Mouse (Mus musculus) lung, embryonic 16.5 days (tissue): Measurements from ENCODE around the gene Dusp8. TPM values are rescaled to one million over a fixed set of nuclear protein-coding genes. Genes with fewer than 3 reads are reported as not detected.

Source experiments
- ATAC-seq: fragments of 200-750 bp; cut with Nextera tagmentation; 2 replicates; pipeline ENCODE4 v1.8.0; 2017; ENCODE audit warnings: low read depth, mild to moderate bottlenecking, moderate library complexity
- H3K27ac ChIP-seq: fragments of 300-500 bp; sonication (generic); 2 replicates; pipeline ENCODE4 v1.5.1; 2014; ENCODE audit warnings: mild to moderate bottlenecking, control low read depth, low read length
- H3K27me3 ChIP-seq: fragments of 300-500 bp; sonication (generic); 2 replicates; pipeline ENCODE4 v1.6.1; 2014; ENCODE audit warnings: low read depth, low read length, mixed read lengths; ENCODE audit not compliant: control insufficient read depth, insufficient read depth
- H3K36me3 ChIP-seq: fragments of 300-500 bp; sonication (generic); 2 replicates; pipeline ENCODE4 v1.6.1; 2014; ENCODE audit warnings: low read length; ENCODE audit not compliant: control insufficient read depth, insufficient read depth
- H3K4me1 ChIP-seq: fragments of 300-500 bp; sonication (generic); replicated peaks from 2 replicates; pipeline ENCODE4 v1.6.1; 2014; ENCODE audit warnings: low read length, mixed read lengths; ENCODE audit not compliant: control insufficient read depth, insufficient read depth
- H3K4me2 ChIP-seq: fragments of 300-500 bp; sonication (generic); 2 replicates; pipeline ENCODE4 v1.6.1; 2014; ENCODE audit warnings: low read depth, low read length, control low read depth
- H3K4me3 ChIP-seq: fragments of 300-500 bp; sonication (generic); 2 replicates; pipeline ENCODE4 v1.5.1; 2014; ENCODE audit warnings: mild to moderate bottlenecking, low read length, control low read depth
- H3K9ac ChIP-seq: fragments of 300-500 bp; sonication (generic); 2 replicates; pipeline ENCODE4 v1.6.1; 2014; ENCODE audit warnings: low read length, control low read depth
- H3K9me3 ChIP-seq: fragments of 300-500 bp; sonication (generic); 2 replicates; pipeline ENCODE4 v1.6.1; 2016; ENCODE audit warnings: low read length; ENCODE audit not compliant: control insufficient read depth
- WGBS: fragments of 180-500 bp; shearing (Covaris S2); extraction: QIAGEN DNeasy Blood & Tissue Kit; methylation state at CpG from one replicate; pipeline ENCODE4 v1.1.7; 2014; 5-methylcytosine and 5-hydroxymethylcytosine counted together
- polyA plus RNA-seq: library from polyadenylated mRNA; unstranded; fragments of >200 nt; fragmentation: Nextera tagmentation; extraction: Ambion mirVana; gene quantifications from 2 replicates; pipeline ENCODE4 v1.2.1, GENCODE M21; 2015

The Dusp8 gene
- polyA plus RNA-seq, 1 experiment from 2014 or later = 2.1 TPM

- H3K27me3 ChIP-seq = peaks cover 24% of the 10 kb centered on the region
- WGBS = 89% methylated on average over 1 of the region's 1 CpGs
- H3K9ac ChIP-seq = no peak overlapping the region
- H3K27ac ChIP-seq = no peak overlapping the region
- no peaks in the 10 kb centered on the region for H3K9me3 ChIP-seq
- H3K36me3 ChIP-seq = no peaks in the 10 kb centered on the region
- no peak overlapping the region for H3K4me3 ChIP-seq
- no peak for ATAC-seq
- H3K4me1 ChIP-seq = peaks cover 20% of the 10 kb centered on the region
- no peak overlapping the region for H3K4me2 ChIP-seq
Measured at GRCm38 (mm10) chr7:142087069-142087652, 8.5 kb downstream of the Dusp8 start.

GRCm38 (mm10) chr7:142086159-142086905 is 9.3 kb downstream of the Dusp8 start:
- H3K27ac ChIP-seq = no peak overlapping the region
- 69% methylated on average over 4 of the region's 4 CpGs for WGBS
- no peaks in the 10 kb centered on the region for H3K9me3 ChIP-seq
- H3K27me3 ChIP-seq = peaks cover 28% of the 10 kb centered on the region
- ATAC-seq = no peak
- no peak overlapping the region for H3K4me2 ChIP-seq
- no peak overlapping the region for H3K9ac ChIP-seq
- no peaks in the 10 kb centered on the region for H3K36me3 ChIP-seq
- no peak overlapping the region for H3K4me3 ChIP-seq
- peaks cover 21% of the 10 kb centered on the region for H3K4me1 ChIP-seq

- peaks cover 21% of the 10 kb centered on the region for H3K4me1 ChIP-seq
- H3K36me3 ChIP-seq = no peaks in the 10 kb centered on the region
- peak overlapping the region; percentile 55; the same call in 1 of the 2 replicates for H3K27ac ChIP-seq
- H3K4me3 ChIP-seq = no peak overlapping the region
- no peak overlapping the region for H3K4me2 ChIP-seq
- 40% methylated on average over 3 of the region's 3 CpGs for WGBS
- H3K9ac ChIP-seq = no peak overlapping the region; the same call in 1 of the 2 replicates
- ATAC-seq = peak; percentile 49
- H3K9me3 ChIP-seq = no peaks in the 10 kb centered on the region
- H3K27me3 ChIP-seq = peaks cover 39% of the 10 kb centered on the region
Measured at GRCm38 (mm10) chr7:142084820-142085219, 10.8 kb downstream of the Dusp8 start.

- Histone ChIP-seq H3K9ac (no peak overlapping the region), H3K4me2 (no peak overlapping the region), H3K4me3 (no peak overlapping the region), H3K9me3 (no peaks in the 10 kb centered on the region), H3K36me3 (no peaks in the 10 kb centered on the region), H3K27me3 (peaks cover 39% of the 10 kb centered on the region), H3K27ac (peak overlapping the region; percentile 55), H3K4me1 (peaks cover 21% of the 10 kb centered on the region)
- WGBS = 34% methylated on average over 5 of the region's 5 CpGs
- peak; percentile 58 for ATAC-seq
Measured at GRCm38 (mm10) chr7:142084395-142084794, 11.2 kb downstream of the Dusp8 start.

GRCm38 (mm10) chr7:142083588-142084317 is 11.9 kb downstream of the Dusp8 start:
- ATAC-seq = peak; percentile 50
- Histone ChIP-seq H3K9ac (no peak overlapping the region), H3K27ac (peak overlapping the region; percentile 55), H3K4me2 (no peak overlapping the region), H3K27me3 (peaks cover 36% of the 10 kb centered on the region), H3K9me3 (no peaks in the 10 kb centered on the region), H3K36me3 (no peaks in the 10 kb centered on the region), H3K4me1 (peaks cover 21% of the 10 kb centered on the region), H3K4me3 (no peak overlapping the region)
- WGBS = 24% methylated on average over 12 of the region's 12 CpGs

- Histone ChIP-seq H3K27ac (no peak overlapping the region), H3K9ac (no peak overlapping the region), H3K9me3 (no peaks in the 10 kb centered on the region), H3K27me3 (peaks cover 36% of the 10 kb centered on the region), H3K4me1 (peaks cover 21% of the 10 kb centered on the region), H3K4me3 (no peak overlapping the region; the same call in 1 of the 2 replicates), H3K36me3 (no peaks in the 10 kb centered on the region), H3K4me2 (no peak overlapping the region)
- 43% methylated on average over 16 of the region's 16 CpGs for WGBS
- ATAC-seq = no peak
Measured at GRCm38 (mm10) chr7:142082607-142083006, 13.0 kb downstream of the Dusp8 start.

GRCm38 (mm10) chr7:142082179-142082578 is 13.5 kb downstream of the Dusp8 start:
- ATAC-seq = no peak
- peaks cover 36% of the 10 kb centered on the region for H3K27me3 ChIP-seq
- H3K4me1 ChIP-seq = peaks cover 21% of the 10 kb centered on the region
- H3K9me3 ChIP-seq = no peaks in the 10 kb centered on the region
- 8% methylated on average over 28 of the region's 38 CpGs for WGBS
- H3K9ac ChIP-seq = peak overlapping the region; percentile 35; the same call in 1 of the 2 replicates
- H3K36me3 ChIP-seq = no peaks in the 10 kb centered on the region
- H3K4me3 ChIP-seq = peak overlapping the region; percentile 31
- H3K27ac ChIP-seq = no peak overlapping the region
- H3K4me2 ChIP-seq = peak overlapping the region; percentile 53

GRCm38 (mm10) chr7:142081736-142082135 is 13.9 kb downstream of the Dusp8 start:
- H3K9ac ChIP-seq = no peak overlapping the region
- H3K4me2 ChIP-seq = peak overlapping the region; percentile 53
- WGBS = 25% methylated on average over 15 of the region's 17 CpGs
- H3K27me3 ChIP-seq = peaks cover 36% of the 10 kb centered on the region
- no peaks in the 10 kb centered on the region for H3K9me3 ChIP-seq
- no peak for ATAC-seq
- no peak overlapping the region for H3K27ac ChIP-seq
- H3K36me3 ChIP-seq = no peaks in the 10 kb centered on the region
- H3K4me3 ChIP-seq = peak overlapping the region; percentile 31
- peaks cover 21% of the 10 kb centered on the region for H3K4me1 ChIP-seq

- Histone ChIP-seq H3K27me3 (peaks cover 36% of the 10 kb centered on the region), H3K4me1 (peaks cover 21% of the 10 kb centered on the region), H3K9me3 (no peaks in the 10 kb centered on the region), H3K4me2 (no peak overlapping the region), H3K27ac (no peak overlapping the region), H3K36me3 (no peaks in the 10 kb centered on the region), H3K4me3 (no peak overlapping the region), H3K9ac (no peak overlapping the region)
- WGBS = 64% methylated on average over 2 of the region's 2 CpGs
- no peak for ATAC-seq
Measured at GRCm38 (mm10) chr7:142080876-142081275, 14.8 kb downstream of the Dusp8 start.
